Mouse (Mus musculus) gonadal fat pad, adult 2 months (tissue): ENCODE data around the gene Chpf. TPM values are rescaled to one million over a fixed set of nuclear protein-coding genes. Genes with fewer than 3 reads are reported as not detected.

Source experiments
- DNase-seq: peaks from one replicate; pipeline ENCODE4 v3.0.0-alpha.2; 2012; ENCODE audit warnings: low read depth
- polyA plus RNA-seq: library from polyadenylated mRNA; depleted of rRNA; stranded (reverse); fragments of >200 nt; gene quantifications from 2 replicates; pipeline ENCODE4 v1.2.3, GENCODE M21; 2012; rRNA removed

The Chpf gene
- polyA plus RNA-seq, 1 experiment: 77.6 TPM

DNA sequence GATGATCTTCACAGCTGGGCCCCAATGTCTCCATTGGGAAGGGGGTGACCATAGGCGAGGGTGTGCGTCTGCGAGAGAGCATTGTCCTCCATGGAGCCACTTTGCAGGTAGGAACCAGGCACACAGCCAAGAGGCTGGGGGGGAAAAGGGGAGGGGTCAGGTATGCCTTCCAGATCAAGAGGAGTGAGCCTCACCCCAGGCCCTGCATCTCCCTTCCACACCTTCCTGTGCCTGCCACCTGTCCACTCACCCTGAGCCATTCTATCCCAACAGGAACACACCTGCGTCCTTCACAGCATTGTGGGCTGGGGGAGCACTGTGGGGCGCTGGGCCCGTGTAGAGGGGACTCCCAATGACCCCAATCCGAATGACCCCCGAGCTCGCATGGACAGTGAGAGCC, 36.9 kb downstream of the Chpf start:
- no peak for DNase-seq

DNA sequence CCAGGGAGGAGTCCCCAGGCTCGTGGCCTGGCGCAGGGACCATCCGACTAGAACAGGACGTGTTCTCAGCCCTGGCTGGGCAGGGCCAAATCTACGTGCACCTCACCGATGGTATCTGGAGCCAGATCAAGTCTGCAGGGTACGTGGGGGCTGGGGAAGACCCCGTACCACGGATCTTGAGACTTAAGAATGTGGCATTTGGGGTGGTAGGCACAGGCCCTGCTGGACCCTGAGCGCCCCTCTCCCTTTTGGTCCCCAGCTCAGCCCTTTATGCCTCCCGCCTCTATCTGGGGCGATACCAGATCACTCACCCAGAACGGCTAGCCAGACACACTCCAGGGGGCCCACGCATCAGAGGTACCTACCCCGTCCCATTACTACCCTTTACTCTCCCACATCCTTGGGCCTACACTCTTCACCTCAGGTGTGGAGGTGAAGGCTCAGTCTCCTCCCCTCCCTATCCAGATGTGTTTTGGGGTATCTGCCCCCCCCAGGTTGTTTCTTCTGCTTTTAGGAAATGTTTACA, 37.6 kb downstream of the Chpf start:
- no peak for DNase-seq

DNA sequence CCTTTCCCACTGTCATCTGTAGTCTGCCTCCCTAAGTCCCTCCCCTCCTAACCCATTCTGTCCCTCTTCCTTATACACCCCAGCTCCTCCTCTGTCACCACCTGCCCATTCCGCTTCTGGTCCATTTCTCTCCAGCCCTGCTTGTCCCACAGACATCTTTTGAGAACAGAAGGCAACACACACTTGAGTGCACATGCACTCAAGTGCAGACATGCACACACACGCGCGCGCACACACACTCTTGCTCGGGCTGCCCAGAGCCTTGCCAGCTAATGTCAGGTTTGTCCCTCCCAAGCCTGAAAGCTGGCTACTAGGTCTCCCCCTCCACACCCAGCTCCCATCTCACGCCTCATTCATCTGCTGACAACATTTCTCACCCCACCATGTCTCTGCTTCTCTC, 38.4 kb downstream of the Chpf start:
- DNase-seq: no peak

DNA sequence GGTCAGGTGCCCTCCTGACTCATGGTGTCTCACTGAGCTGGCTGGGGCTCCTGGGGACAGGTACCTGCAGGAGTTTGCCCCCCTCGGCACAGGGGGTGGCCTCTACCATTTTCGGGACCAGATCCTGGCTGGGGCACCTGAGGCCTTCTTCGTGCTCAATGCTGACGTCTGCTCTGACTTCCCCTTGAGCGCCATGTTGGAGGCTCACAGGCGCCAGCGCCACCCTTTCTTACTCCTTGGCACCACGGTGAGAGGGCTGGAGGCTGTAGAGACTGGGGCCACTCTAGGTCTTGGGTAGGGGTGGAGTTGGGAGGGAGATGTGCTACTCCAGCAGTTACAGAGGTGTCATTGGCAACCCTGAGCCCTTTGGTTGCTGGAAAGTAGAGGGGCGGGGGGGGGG, 40.3 kb downstream of the Chpf start:
- DNase-seq: no peak

DNA sequence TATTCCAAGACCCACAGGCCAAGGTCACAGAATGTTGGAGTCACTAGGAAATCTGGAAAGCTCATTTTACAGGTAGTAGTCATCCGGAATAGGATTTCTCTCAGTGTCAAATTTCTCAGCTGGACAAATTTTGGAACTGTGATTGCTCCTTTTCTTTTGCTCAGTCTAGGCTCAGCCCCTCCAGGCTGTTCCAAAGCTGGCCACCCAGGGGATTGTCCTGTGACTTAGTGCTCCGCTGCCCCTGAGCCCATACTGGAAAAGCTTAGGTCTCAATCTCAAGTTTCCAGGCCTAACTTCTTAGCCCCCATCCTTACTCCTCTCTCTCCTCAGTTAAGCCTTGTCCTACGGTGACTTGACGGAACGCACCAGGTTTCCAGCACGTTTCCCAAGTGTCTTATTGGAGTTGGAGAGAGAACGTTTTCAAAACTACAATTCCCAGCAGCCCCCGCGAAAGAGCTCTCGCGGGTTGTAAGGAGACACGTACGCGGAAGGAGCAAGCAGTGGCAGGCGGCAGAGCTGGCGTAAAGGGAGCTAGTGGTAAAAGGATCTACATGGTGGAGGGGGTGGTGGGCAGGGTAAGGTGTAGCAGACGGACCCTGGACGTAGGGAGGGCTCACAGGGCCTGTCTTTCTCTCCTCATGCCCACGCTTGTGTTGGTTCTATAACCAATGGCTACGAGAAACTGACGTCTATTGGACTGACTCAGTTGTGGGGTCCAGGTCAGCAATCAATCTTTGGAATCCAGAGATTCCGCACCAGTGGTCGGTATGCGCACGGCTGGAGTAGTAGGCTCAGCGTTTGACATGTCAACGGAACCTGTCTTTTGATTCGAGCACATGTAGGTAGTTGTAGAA, 43.4 kb downstream of the Chpf start, which contains the start of gene Gmppa:
Gmppa (plus strand) TSS at position 456 of the 854 bp plus-strand sequence.
- peak; percentile 47 for DNase-seq

DNA sequence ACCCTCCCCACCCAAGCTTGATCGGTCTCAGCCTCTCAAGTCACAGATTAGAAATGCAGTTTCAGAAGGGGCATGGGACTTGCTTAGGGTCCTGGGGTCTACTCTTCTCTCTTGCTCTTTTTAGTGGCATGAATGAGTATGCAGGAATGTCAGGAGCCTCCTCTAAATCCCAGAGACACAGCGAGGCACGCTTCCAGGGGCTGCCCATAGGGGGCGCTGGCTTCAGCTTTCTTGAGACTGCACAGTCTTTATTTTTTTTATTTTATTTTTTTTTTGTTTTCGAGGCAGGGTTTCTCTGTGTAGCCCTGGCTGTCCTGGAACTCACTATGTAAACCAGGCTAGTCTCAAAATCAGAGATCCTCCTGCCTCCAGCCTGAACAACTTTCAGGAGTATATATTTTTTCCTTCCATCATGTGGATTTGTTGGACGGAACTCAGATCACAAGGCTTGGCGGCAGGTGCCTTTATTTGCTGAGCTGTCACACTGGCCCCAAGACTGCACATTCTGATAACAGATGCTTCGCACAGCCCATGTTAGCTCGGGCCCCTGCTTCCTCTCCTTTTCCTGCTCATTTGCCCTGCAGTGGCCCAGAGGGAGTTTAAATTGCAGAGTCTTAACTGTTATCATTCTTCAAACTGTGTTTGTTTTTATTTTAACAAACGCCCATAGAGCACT, 53.2 kb downstream of the Chpf start:
- DNase-seq: no peak

Other genes starting within 250 kb of the Chpf start
- gene A630095N17Rik, start 247.2 kb downstream of the Chpf start, polyA plus RNA-seq: not detected in 2 replicates
- gene Dnajb2, start 242.9 kb downstream of the Chpf start, polyA plus RNA-seq: 37.9 and 48.4 TPM in 2 replicates
- 0.03 and 0.62 TPM in 2 replicates for gene Ptprn, start 214.8 kb downstream of the Chpf start, polyA plus RNA-seq
- gene Resp18, start 200.9 kb downstream of the Chpf start, polyA plus RNA-seq: not detected in 2 replicates
- 150 and 168 TPM in 2 replicates for gene Dnpep, start 161.3 kb downstream of the Chpf start, polyA plus RNA-seq
- gene Des, start 119.0 kb downstream of the Chpf start, polyA plus RNA-seq: 71.8 and 92.9 TPM in 2 replicates
- 26.2 and 27.4 TPM in 2 replicates for gene Speg, start 104.0 kb downstream of the Chpf start, polyA plus RNA-seq
- gene Gmppa, start 43.4 kb downstream of the Chpf start, polyA plus RNA-seq: 161 and 183 TPM in 2 replicates
- 0.18 and 0.42 TPM in 2 replicates for gene Asic4, start 28.9 kb downstream of the Chpf start, polyA plus RNA-seq
- 2.4 TPM in 2 replicates for gene Tmem198, start 225 bp upstream of the Chpf start, polyA plus RNA-seq
- gene Obsl1, start 27.1 kb upstream of the Chpf start, polyA plus RNA-seq: 26.6 and 29.1 TPM in 2 replicates
- 33.4 and 42.3 TPM in 2 replicates for gene Inha, start 27.8 kb upstream of the Chpf start, polyA plus RNA-seq
- 25.7 and 27.4 TPM in 2 replicates for gene Stk11ip, start 42.2 kb upstream of the Chpf start, polyA plus RNA-seq
- 25.8 and 35.8 TPM in 2 replicates for gene Slc4a3, start 67.0 kb upstream of the Chpf start, polyA plus RNA-seq